Mouse (Mus musculus): ENCODE measurements around the gene Dcps. TPM values are rescaled to one million over a fixed set of nuclear protein-coding genes. Genes with fewer than 3 reads are reported as not detected.
A peak's percentile ranks its signal among the peaks of the same experiment; 100 is the strongest.

Dcps gene
- polyA plus RNA-seq, 1 experiment from 2014 or later, result 94.8 TPM

DNA sequence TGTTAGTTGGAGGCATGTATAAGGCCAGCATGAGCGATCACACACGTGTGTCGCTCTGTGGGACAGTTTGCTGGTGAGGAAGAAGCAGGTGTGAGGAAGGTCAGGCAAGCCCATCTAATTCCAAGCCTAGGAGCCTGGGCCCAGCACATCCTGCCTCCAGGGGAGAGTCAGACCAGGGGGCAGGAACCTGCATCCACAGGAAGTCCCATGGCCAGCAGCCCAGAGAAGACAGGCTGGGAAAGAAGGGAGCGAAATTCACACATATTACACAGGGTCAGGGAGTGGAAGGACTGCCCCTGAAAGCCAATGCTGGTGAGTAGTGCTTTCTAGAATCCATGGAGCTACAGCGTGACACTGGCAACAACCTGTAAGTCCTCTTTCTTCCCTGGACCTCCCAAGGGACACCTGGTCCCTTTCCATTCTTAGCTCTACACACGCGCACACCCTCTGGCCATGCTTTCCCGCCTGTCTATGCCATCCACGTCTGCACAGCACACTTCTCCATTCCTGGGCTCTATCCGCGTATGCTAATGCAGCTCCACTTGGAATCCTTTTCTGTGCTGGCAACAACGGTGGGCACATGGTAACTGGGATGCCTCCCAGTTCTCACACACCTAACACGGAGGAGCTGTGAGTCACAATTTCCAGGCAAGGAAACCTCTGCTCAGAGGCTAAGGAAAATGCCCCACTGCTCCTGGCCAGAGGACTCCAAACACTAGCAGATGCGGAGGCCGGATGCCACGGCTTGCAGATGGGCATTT is 44.0 kb downstream of the Dcps start:
- DNase-seq (ENCODE audit: low spot score), result peak; percentile 40
- WGBS, result 83% methylated on average over 16 of the region's 16 CpGs

DNA sequence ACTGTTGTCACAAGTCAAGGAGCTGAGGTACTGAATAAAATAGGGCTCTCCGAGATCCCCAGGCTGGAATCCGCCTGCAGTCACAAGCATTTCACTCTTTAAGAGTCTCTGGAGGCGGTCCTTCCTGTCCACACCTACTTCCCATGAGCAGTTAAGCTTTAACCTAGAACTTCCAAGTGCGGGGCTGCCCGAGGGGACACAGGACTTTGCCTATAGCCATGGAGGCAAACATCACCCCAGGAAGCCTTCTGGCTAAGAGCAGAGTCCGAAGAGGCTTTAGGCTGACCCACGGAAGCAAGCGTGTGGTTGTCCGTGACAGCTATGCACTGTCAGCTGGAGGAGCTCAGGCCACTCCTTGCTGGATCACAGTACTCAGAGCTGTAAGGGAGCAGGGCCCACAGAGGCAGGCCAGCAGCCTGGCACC is 46.9 kb downstream of the Dcps start:
- H3K4me1 ChIP-seq (ENCODE audit: control insufficient read depth, insufficient read depth, low read length), result no peaks in the 10 kb centered on the region
- no peak overlapping the region for H3K4me2 ChIP-seq (ENCODE audit: low read length)
- peaks cover 28% of the 10 kb centered on the region for H3K36me3 ChIP-seq (ENCODE audit: control insufficient read depth, insufficient read depth, low read length)
- DNase-seq (ENCODE audit: low spot score) (no peak), ATAC-seq (no peak)
- no peak overlapping the region for H3K27ac ChIP-seq (ENCODE audit: low read depth, low read length)
- no peaks in the 10 kb centered on the region for H3K9me3 ChIP-seq (replicated peaks; ENCODE audit: control insufficient read depth, low read length)
- H3K27me3 ChIP-seq (replicated peaks; ENCODE audit: control insufficient read depth, insufficient read depth, low read length), result no peaks in the 10 kb centered on the region
- H3K4me3 ChIP-seq (ENCODE audit: low read depth, low read length), result no peak overlapping the region
- no peak overlapping the region for H3K9ac ChIP-seq (ENCODE audit: low read length)
- 92% methylated on average over 9 of the region's 9 CpGs for WGBS

More for the DNA sequence above, 44.0 kb downstream of the Dcps start:
- no peak overlapping the region for H3K4me3 ChIP-seq (ENCODE audit: low read depth, low read length)
- no peaks in the 10 kb centered on the region for H3K27me3 ChIP-seq (replicated peaks; ENCODE audit: control insufficient read depth, insufficient read depth, low read length)
- peaks cover 11% of the 10 kb centered on the region; the same call in 1 of the 2 replicates for H3K36me3 ChIP-seq (ENCODE audit: control insufficient read depth, insufficient read depth, low read length)
- 0 out of 2 replicates have a peak, but pooled peaks have one; percentile 26 for ATAC-seq
- no peaks in the 10 kb centered on the region for H3K9me3 ChIP-seq (replicated peaks; ENCODE audit: control insufficient read depth, low read length)
- no peak overlapping the region for H3K4me2 ChIP-seq (ENCODE audit: low read length)
- no peaks in the 10 kb centered on the region for H3K4me1 ChIP-seq (ENCODE audit: control insufficient read depth, insufficient read depth, low read length)
- no peak overlapping the region for H3K9ac ChIP-seq (ENCODE audit: low read length)
- no peak overlapping the region; the same call in 1 of the 2 replicates for H3K27ac ChIP-seq (ENCODE audit: low read depth, low read length)

GRCm38 (mm10) chr9:35128564-35128963 is 47.3 kb downstream of the Dcps start:
- no peak for ATAC-seq

DNA sequence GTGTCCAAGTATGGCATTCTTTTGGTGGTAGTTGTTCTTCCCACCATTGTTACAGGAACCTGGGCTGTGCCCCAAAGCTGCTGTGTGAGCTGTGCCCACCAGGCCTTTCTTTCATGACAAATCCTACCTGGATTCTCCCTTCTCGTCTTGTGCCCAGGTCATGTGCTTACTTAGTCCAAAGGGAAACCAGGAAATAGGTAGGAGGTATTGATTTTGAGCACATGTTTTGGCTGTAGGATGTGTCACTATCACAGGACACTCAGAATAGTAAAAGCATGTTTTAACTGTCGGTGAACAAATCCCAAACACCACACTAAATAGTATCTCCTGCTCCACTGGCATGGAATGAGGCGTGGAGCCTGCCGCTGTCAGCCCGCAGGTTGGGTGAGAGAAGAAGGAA is 48.3 kb downstream of the Dcps start:
- Histone ChIP-seq H3K9me3 (replicated peaks; ENCODE audit: control insufficient read depth, low read length) (no peaks in the 10 kb centered on the region), H3K4me1 (ENCODE audit: control insufficient read depth, insufficient read depth, low read length) (no peaks in the 10 kb centered on the region), H3K4me3 (ENCODE audit: low read depth, low read length) (no peak overlapping the region), H3K27ac (ENCODE audit: low read depth, low read length) (no peak overlapping the region), H3K4me2 (ENCODE audit: low read length) (no peak overlapping the region), H3K9ac (ENCODE audit: low read length) (no peak overlapping the region), H3K36me3 (ENCODE audit: control insufficient read depth, insufficient read depth, low read length) (peaks cover 28% of the 10 kb centered on the region), H3K27me3 (replicated peaks; ENCODE audit: control insufficient read depth, insufficient read depth, low read length) (no peaks in the 10 kb centered on the region)
- 95% methylated on average over 5 of the region's 5 CpGs for WGBS
- DNase-seq (ENCODE audit: low spot score) (no peak), ATAC-seq (no peak)

More at GRCm38 (mm10) chr9:35128564-35128963, 47.3 kb downstream of the Dcps start:
- no peaks in the 10 kb centered on the region for H3K9me3 ChIP-seq (replicated peaks; ENCODE audit: control insufficient read depth, low read length)
- H3K4me2 ChIP-seq (ENCODE audit: low read length), result no peak overlapping the region
- H3K4me1 ChIP-seq (ENCODE audit: control insufficient read depth, insufficient read depth, low read length), result no peaks in the 10 kb centered on the region
- no peaks in the 10 kb centered on the region for H3K27me3 ChIP-seq (replicated peaks; ENCODE audit: control insufficient read depth, insufficient read depth, low read length)
- no peak for DNase-seq (ENCODE audit: low spot score)
- 82% methylated on average over 3 of the region's 3 CpGs for WGBS
- peaks cover 28% of the 10 kb centered on the region for H3K36me3 ChIP-seq (ENCODE audit: control insufficient read depth, insufficient read depth, low read length)
- no peak overlapping the region for H3K9ac ChIP-seq (ENCODE audit: low read length)
- H3K27ac ChIP-seq (ENCODE audit: low read depth, low read length), result no peak overlapping the region
- H3K4me3 ChIP-seq (ENCODE audit: low read depth, low read length), result no peak overlapping the region

DNA sequence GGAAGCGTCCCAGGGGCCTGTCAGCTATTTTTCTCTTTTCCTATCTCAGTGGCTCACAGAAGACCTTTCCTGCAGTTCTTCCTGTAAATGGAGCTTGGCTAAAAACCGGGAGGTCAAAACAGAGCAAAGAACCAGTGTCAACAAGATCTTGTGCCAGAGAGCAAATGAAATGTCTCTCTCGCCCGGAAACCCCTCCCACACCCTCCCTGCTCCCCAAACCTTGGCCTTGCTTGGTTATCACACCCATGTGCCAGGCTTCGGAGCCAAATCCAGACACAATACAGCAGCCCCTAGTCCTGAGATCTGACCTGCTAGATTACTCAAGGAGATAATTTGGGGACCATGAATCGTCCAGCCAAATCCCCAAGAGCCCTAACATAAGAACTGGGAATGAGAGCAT is 48.7 kb downstream of the Dcps start:
- no peak overlapping the region for H3K4me2 ChIP-seq (ENCODE audit: low read length)
- H3K4me1 ChIP-seq (ENCODE audit: control insufficient read depth, insufficient read depth, low read length), result no peaks in the 10 kb centered on the region
- no peaks in the 10 kb centered on the region for H3K9me3 ChIP-seq (replicated peaks; ENCODE audit: control insufficient read depth, low read length)
- H3K27me3 ChIP-seq (replicated peaks; ENCODE audit: control insufficient read depth, insufficient read depth, low read length), result no peaks in the 10 kb centered on the region
- no peak for DNase-seq (ENCODE audit: low spot score)
- no peak for ATAC-seq
- WGBS, result 87% methylated on average over 6 of the region's 6 CpGs
- H3K27ac ChIP-seq (ENCODE audit: low read depth, low read length), result no peak overlapping the region
- H3K4me3 ChIP-seq (ENCODE audit: low read depth, low read length), result no peak overlapping the region
- peaks cover 28% of the 10 kb centered on the region for H3K36me3 ChIP-seq (ENCODE audit: control insufficient read depth, insufficient read depth, low read length)
- H3K9ac ChIP-seq (ENCODE audit: low read length), result no peak overlapping the region

DNA sequence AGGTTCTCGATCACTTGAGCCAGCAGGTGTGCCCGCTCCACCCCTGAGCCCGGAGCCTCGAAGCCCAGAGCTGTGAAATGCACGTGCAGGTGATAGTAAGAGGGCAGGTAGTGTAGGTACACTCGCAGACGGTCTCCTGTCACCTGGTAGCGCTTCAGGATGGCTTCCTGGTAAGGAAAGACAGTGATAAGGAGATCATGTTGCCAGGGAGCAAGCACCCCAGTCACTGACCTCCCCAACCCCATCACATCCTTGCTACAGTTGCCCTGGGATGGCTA is 51.2 kb downstream of the Dcps start:
- H3K9me3 ChIP-seq (replicated peaks; ENCODE audit: control insufficient read depth, low read length), result no peaks in the 10 kb centered on the region
- H3K27ac ChIP-seq (ENCODE audit: low read depth, low read length), result no peak overlapping the region
- no peak for DNase-seq (ENCODE audit: low spot score)
- 94% methylated on average over 8 of the region's 8 CpGs for WGBS
- H3K4me3 ChIP-seq (ENCODE audit: low read depth, low read length), result no peak overlapping the region
- no peak for ATAC-seq
- peaks cover 28% of the 10 kb centered on the region for H3K36me3 ChIP-seq (ENCODE audit: control insufficient read depth, insufficient read depth, low read length)
- H3K4me2 ChIP-seq (ENCODE audit: low read length), result no peak overlapping the region
- no peaks in the 10 kb centered on the region for H3K4me1 ChIP-seq (ENCODE audit: control insufficient read depth, insufficient read depth, low read length)
- H3K9ac ChIP-seq (ENCODE audit: low read length), result no peak overlapping the region
- H3K27me3 ChIP-seq (replicated peaks; ENCODE audit: control insufficient read depth, insufficient read depth, low read length), result no peaks in the 10 kb centered on the region

DNA sequence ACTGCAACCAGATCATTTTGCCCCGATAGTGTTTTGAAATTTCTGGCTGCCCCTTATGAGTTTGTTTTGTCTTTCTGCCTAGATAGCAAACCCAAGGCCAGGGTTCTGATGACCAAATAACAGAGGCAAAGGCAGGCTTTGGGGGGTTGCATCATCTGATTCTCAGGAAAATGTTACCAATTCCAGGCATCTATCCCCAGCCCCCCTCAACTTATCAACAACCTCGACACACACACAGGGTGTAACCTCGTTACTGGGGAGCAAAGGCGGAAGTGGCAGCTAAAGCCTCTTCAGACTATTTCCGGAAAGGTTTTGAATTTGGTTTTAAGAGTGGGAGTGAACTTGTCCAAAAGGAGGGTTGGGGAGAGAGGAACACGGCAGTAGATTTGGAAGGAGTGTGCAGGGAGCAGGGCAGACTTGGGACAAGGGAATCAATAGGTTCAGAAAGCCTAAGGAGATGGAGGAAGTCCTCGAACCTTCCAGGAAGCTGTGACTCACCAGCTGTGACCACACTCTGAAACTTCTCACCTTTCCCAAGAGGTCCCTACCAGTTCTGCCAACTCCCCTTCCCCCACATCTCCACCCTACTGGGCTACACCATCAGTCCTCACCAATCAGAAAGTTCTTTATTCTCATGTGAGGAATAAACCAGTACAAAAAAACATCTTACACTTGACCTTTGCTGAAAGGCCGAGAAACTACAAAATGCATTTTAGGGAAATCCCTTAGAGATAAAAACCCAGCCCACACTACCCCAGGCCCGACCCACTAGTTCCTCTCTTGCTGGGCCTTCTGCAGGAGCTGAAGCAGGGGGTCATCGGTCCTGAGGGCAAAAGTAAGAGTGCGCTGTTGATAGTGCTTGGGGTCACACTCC is 51.8 kb downstream of the Dcps start:
- DNase-seq (ENCODE audit: low spot score) (no peak), ATAC-seq (no peak)
- Histone ChIP-seq H3K9ac (ENCODE audit: low read length) (no peak overlapping the region), H3K4me3 (ENCODE audit: low read depth, low read length) (no peak overlapping the region), H3K9me3 (replicated peaks; ENCODE audit: control insufficient read depth, low read length) (no peaks in the 10 kb centered on the region), H3K36me3 (ENCODE audit: control insufficient read depth, insufficient read depth, low read length) (peaks cover 24% of the 10 kb centered on the region), H3K27ac (ENCODE audit: low read depth, low read length) (no peak overlapping the region), H3K27me3 (replicated peaks; ENCODE audit: control insufficient read depth, insufficient read depth, low read length) (no peaks in the 10 kb centered on the region), H3K4me1 (ENCODE audit: control insufficient read depth, insufficient read depth, low read length) (no peaks in the 10 kb centered on the region), H3K4me2 (ENCODE audit: low read length) (no peak overlapping the region)
- WGBS, result 83% methylated on average over 11 of the region's 11 CpGs

DNA sequence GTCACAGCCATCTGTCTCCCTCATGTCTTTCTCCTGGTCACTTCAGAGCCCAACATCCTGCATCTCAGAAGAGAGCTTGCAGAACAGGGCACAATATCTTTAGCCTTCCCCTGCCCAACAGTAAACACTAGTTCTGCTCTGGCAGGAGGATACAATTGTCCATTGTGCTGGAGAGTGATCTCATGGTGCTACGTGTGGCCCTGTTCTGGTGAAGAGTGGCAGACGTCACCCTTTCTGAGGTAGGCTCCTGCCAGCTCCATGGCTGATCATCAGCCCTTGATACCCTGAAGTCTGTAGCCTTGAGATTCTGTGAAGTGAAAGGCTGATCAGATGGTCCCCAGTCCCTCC is 52.4 kb downstream of the Dcps start:
- DNase-seq (ENCODE audit: low spot score), result no peak
- peaks cover 21% of the 10 kb centered on the region for H3K36me3 ChIP-seq (ENCODE audit: control insufficient read depth, insufficient read depth, low read length)
- no peaks in the 10 kb centered on the region for H3K4me1 ChIP-seq (ENCODE audit: control insufficient read depth, insufficient read depth, low read length)
- ATAC-seq, result no peak
- no peak overlapping the region for H3K27ac ChIP-seq (ENCODE audit: low read depth, low read length)
- H3K4me2 ChIP-seq (ENCODE audit: low read length), result no peak overlapping the region
- no peak overlapping the region for H3K4me3 ChIP-seq (ENCODE audit: low read depth, low read length)
- no peak overlapping the region for H3K9ac ChIP-seq (ENCODE audit: low read length)
- no peaks in the 10 kb centered on the region for H3K27me3 ChIP-seq (replicated peaks; ENCODE audit: control insufficient read depth, insufficient read depth, low read length)
- no peaks in the 10 kb centered on the region for H3K9me3 ChIP-seq (replicated peaks; ENCODE audit: control insufficient read depth, low read length)
- 60% methylated on average over 2 of the region's 2 CpGs for WGBS
